Mouse (Mus musculus) lung, postnatal 14 days (tissue): Measurements from ENCODE around the gene Lrrc8c.

Source experiments
- DNase-seq: peaks from one replicate; pipeline ENCODE4 v3.0.0; 2021

The Lrrc8c gene

GRCm38 (mm10) chr5:105508813-105509212 lies 10.4 kb upstream of the Lrrc8c start:
- no peak for DNase-seq

- DNase-seq = no peak
Observed at GRCm38 (mm10) chr5:105512297-105512696, 6.9 kb upstream of the Lrrc8c start.

GRCm38 (mm10) chr5:105515532-105515931 lies 3.7 kb upstream of the Lrrc8c start:
- no peak for DNase-seq

GRCm38 (mm10) chr5:105516290-105516689 lies 2.9 kb upstream of the Lrrc8c start:
- no peak for DNase-seq

GRCm38 (mm10) chr5:105517992-105518625 lies 1.1 kb upstream of the Lrrc8c start:
- no peak for DNase-seq

- no peak for DNase-seq
Observed at GRCm38 (mm10) chr5:105518626-105519095, 527 bp upstream of the Lrrc8c start.

- DNase-seq = no peak
Observed at GRCm38 (mm10) chr5:105519976-105520300, 750 bp downstream of the Lrrc8c start.

GRCm38 (mm10) chr5:105520442-105520965 lies 1.3 kb downstream of the Lrrc8c start:
- no peak for DNase-seq

- DNase-seq = no peak
Observed at GRCm38 (mm10) chr5:105523452-105523851, 4.3 kb downstream of the Lrrc8c start.

GRCm38 (mm10) chr5:105525004-105525403 lies 5.8 kb downstream of the Lrrc8c start:
- no peak for DNase-seq

GRCm38 (mm10) chr5:105526107-105526645 lies 7.0 kb downstream of the Lrrc8c start:
- DNase-seq = no peak

- DNase-seq = no peak
Observed at GRCm38 (mm10) chr5:105526766-105527165, 7.6 kb downstream of the Lrrc8c start.

- no peak for DNase-seq
Observed at GRCm38 (mm10) chr5:105527477-105528331, 8.5 kb downstream of the Lrrc8c start.

- no peak for DNase-seq
Observed at GRCm38 (mm10) chr5:105530576-105530975, 11.4 kb downstream of the Lrrc8c start.

GRCm38 (mm10) chr5:105535186-105535585 lies 16.0 kb downstream of the Lrrc8c start:
- DNase-seq = no peak

- no peak for DNase-seq
Observed at GRCm38 (mm10) chr5:105536172-105536571, 17.0 kb downstream of the Lrrc8c start.

GRCm38 (mm10) chr5:105537101-105537723 lies 18.0 kb downstream of the Lrrc8c start:
- no peak for DNase-seq

- no peak for DNase-seq
Observed at GRCm38 (mm10) chr5:105541051-105541450, 21.9 kb downstream of the Lrrc8c start.

- DNase-seq = no peak
Observed at GRCm38 (mm10) chr5:105545126-105545525, 25.9 kb downstream of the Lrrc8c start.

GRCm38 (mm10) chr5:105547115-105547514 lies 27.9 kb downstream of the Lrrc8c start:
- no peak for DNase-seq

- no peak for DNase-seq
Observed at GRCm38 (mm10) chr5:105551808-105552207, 32.6 kb downstream of the Lrrc8c start.

GRCm38 (mm10) chr5:105556291-105556690 lies 37.1 kb downstream of the Lrrc8c start:
- no peak for DNase-seq

GRCm38 (mm10) chr5:105557346-105557745 lies 38.2 kb downstream of the Lrrc8c start:
- DNase-seq = no peak
